Mouse (Mus musculus) cerebellum, adult (tissue): Measurements from ENCODE around the gene Hmcn2.
A peak's percentile ranks its signal among the peaks of the same experiment; 100 is the strongest.

Experiments
- ATAC-seq: cut with Nextera tagmentation; 2 replicates; pipeline ENCODE4 v1.9.2; 2017; ENCODE audit warnings: mild to moderate bottlenecking, moderate library complexity, mixed read lengths; ENCODE audit not compliant: insufficient number of reproducible peaks, low FRiP score, low TSS enrichment

Gene Hmcn2

GRCm38 (mm10) chr2:31381292-31381846 lies 67.2 kb downstream of the Hmcn2 start:
- ATAC-seq: peak; percentile 41

GRCm38 (mm10) chr2:31382952-31383351 lies 68.7 kb downstream of the Hmcn2 start:
- ATAC-seq: 0 out of 2 replicates have a peak, but pooled peaks have one; percentile 11

GRCm38 (mm10) chr2:31416968-31417367 lies 102.8 kb downstream of the Hmcn2 start:
- ATAC-seq: no peak

- ATAC-seq: no peak
These were observed 103.8 kb downstream of the Hmcn2 start for GRCm38 (mm10) chr2:31418021-31418420.

- no peak for ATAC-seq
These were observed 104.4 kb downstream of the Hmcn2 start for GRCm38 (mm10) chr2:31418571-31418970.

GRCm38 (mm10) chr2:31420914-31421313 lies 106.7 kb downstream of the Hmcn2 start:
- ATAC-seq: no peak

- ATAC-seq: no peak
These were observed 108.4 kb downstream of the Hmcn2 start for GRCm38 (mm10) chr2:31422576-31422975.

- no peak for ATAC-seq
These were observed 117.3 kb downstream of the Hmcn2 start for GRCm38 (mm10) chr2:31431477-31431876.

GRCm38 (mm10) chr2:31434746-31435145 lies 120.5 kb downstream of the Hmcn2 start:
- ATAC-seq: no peak

- ATAC-seq: no peak
These were observed 121.4 kb downstream of the Hmcn2 start for GRCm38 (mm10) chr2:31435567-31435966.

- no peak for ATAC-seq
These were observed 123.4 kb downstream of the Hmcn2 start for GRCm38 (mm10) chr2:31437480-31438245.

- ATAC-seq: no peak
These were observed 125.4 kb downstream of the Hmcn2 start for GRCm38 (mm10) chr2:31439576-31439975.

- ATAC-seq: no peak
These were observed 128.4 kb downstream of the Hmcn2 start for GRCm38 (mm10) chr2:31442480-31443160.

- no peak for ATAC-seq
These were observed 131.8 kb downstream of the Hmcn2 start for GRCm38 (mm10) chr2:31446036-31446435.

GRCm38 (mm10) chr2:31446456-31446855 lies 132.2 kb downstream of the Hmcn2 start:
- no peak for ATAC-seq

GRCm38 (mm10) chr2:31447536-31447935 lies 133.3 kb downstream of the Hmcn2 start:
- no peak for ATAC-seq

- no peak for ATAC-seq
These were observed 134.7 kb downstream of the Hmcn2 start for GRCm38 (mm10) chr2:31448756-31449440.

GRCm38 (mm10) chr2:31449441-31449815 lies 135.2 kb downstream of the Hmcn2 start:
- ATAC-seq: no peak

- ATAC-seq: no peak
These were observed 135.7 kb downstream of the Hmcn2 start for GRCm38 (mm10) chr2:31449902-31450301.

GRCm38 (mm10) chr2:31450661-31451060 lies 136.4 kb downstream of the Hmcn2 start:
- no peak for ATAC-seq

- no peak for ATAC-seq
These were observed 137.3 kb downstream of the Hmcn2 start for GRCm38 (mm10) chr2:31451530-31451929.
